Mouse (Mus musculus): ENCODE measurements around the gene Grhl1.

The Grhl1 gene

DNA sequence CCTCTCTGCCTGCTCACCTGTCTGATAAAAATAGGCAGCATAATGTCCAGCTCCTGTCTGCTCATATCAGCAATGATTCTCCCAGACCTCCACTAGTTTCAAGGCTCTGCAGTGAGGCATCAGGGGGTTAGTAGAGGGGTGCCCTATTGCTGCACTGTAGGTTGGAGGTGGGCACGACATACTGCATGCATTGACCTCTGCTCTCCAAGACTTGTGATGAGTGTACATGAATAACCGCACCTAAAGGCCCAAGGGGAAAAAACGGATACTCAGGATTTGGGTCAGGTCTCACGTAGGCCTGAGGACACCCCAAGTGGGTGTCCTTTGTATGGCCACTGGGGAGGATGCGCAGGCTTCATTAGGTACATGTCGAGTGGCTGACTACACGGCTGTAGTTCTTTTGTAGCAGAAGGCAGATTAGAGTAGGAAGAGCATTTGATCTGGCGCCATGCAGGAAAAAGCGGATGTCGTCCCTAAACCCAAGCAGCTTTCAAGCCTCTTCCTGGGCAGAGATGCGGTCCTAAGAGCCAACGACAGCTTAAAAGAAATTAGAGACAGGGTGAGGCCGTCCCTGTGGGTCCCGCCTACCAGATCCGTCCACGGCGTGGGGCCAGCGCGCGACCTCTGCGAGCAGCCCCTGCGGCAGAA lies 78.5 kb downstream of the Grhl1 start:
- DNase-seq = no peak

DNA sequence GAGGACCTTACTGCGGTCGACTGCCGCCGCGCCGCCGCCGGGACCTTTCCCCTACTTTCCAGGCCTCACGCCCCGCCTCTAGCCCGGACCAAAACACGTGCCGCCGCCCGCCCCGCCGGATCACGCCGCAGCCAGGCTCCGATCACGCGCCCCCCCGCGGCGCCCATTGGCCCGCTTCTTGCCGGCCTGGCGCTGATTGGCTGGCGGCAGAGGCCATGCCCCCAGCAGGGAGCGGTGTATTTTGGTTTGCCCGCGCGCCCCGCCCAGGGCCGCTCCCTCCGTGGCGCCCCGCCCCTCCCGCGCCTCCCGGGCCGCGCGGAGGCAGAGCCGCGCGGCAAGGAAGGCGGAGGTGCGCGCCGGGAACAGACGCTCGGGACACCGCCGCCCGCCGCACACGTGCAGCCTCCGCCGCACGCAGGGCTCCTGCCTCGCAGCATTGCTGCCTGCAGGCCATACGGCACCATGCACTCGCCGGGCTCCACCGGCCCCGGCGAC lies 79.0 kb downstream of the Grhl1 start, which contains the start of gene Klf11:
Gene Klf11 (plus strand): TSS at position 212 of the 495 bp plus-strand sequence.
- DNase-seq = peak; percentile 95

DNA sequence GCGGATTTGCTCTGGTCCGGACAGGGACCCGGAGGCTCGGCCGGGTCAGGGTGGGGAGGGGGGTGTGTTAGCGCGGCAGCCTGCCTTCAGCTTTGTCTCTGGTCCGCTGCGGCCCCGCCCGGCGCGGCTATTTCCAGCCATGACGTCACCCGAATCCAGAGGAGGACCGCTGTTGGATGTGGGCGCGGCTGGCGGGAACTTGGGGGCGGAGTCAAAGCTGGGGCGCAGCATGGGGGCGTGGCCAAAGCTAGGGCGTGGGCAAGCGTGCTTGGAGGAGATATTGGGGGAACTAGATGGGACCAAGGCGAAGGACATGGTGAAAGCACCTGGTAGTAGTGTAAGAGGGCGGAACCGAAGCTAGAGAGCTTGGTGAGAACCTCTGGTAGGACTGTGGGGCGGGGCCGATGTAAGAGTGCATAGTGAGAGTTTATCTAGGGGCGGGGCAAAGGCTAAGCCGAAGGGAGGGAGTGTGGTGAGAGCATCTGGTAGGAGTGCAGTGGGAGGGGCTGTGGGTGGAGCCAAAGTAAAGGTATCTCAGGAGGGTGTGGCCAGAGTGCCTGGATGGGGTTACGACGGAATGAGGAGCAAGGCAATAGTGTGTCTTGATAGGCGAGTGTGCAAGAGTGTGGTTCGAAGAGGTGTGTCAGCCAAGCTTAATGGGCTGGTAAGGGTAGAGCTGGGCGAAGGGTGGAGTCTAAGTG lies 79.7 kb downstream of the Grhl1 start:
- peak; percentile 92 for DNase-seq

DNA sequence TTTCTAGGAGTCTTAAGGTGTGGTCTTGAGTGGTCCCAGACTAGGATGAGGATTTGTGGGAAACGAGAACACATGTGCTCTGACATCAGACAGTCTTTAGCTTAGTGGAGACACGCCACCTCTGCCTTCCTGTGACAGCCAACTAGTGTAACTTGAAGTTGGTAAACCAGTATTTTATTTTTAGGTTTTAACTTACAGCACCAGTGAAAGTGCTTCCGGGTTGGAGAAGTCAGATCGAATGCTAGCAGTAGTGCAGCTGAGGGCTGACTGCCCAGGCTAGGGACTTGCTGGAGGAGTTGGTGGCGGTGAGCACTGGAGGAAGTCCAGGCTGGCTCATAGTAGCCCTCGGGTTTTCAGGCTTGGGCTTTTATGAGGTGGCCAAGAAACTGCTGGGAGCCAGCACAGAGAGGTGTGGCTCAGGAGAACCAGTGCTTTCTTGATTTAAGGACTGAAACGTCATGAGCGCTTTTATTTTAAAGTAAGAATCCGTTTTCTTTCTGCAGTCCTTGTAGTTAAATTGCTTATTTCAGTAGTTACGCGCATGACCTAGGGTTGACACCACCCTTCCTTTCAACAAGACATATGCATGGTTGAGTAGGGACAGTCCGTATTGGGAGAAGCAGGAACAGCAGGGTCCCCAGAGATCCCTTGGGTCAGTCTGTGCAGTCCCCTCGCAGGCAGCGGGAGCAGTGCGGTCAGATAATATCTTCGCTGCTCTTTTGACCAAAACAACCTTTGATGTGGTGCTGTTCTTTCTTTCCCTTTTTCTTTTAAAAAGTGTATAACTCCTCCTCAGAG lies 82.2 kb downstream of the Grhl1 start:
- no peak for DNase-seq

DNA sequence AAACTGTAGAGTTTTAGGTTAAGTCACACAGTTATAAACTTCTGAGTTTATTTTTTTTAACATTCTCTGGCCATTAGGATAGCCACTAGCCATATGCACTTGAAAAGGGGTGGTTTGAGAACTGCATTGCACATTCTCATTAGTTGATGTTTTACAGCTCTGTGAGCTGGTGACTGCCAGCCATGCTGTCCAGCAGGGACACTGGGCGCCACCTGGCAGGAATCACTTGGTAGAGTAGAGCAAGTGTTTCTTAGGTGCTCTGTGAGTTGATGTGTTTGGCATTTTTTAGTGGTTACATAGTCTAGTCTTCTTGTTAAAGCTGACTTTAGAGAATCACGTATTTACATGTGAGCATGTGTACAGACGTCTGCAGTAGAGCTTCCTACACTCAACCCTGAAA lies 84.4 kb downstream of the Grhl1 start:
- DNase-seq = no peak

DNA sequence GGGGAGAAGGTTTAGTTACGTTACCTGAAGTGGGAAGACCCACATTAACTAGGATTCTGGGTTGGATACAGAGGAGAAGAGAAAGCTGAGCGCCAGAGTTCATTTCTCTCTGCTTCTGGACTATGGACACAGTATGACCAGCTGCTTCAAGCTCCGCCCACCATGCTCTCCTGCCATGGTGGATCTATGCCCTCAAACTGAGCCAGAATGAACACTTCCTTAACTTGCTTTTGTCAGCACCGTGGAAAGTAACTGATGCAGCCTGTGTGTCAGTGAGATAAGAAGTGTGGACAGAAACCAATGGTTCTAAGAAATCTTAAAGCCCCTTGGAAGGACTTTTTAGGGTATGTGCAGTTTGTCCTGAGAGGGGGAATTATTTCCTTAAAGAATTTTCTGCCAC lies 86.9 kb downstream of the Grhl1 start:
- no peak for DNase-seq

DNA sequence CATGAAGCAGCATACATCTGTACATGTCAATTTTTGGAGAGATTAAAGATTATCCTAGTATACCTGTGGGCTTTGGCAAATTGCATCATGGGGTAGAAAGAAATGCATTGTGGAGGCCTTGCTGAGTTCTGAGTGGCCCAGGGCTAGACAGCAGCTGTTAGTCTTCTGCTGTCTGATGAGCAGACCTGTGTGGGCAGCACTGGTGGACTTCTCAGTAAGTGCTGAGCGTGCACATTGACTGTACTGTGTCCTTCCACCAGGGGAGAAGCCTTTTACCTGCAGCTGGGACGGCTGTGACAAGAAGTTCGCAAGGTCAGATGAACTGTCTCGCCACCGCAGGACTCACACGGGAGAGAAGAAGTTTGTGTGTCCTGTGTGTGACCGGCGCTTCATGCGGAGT lies 87.8 kb downstream of the Grhl1 start:
- no peak for DNase-seq

DNA sequence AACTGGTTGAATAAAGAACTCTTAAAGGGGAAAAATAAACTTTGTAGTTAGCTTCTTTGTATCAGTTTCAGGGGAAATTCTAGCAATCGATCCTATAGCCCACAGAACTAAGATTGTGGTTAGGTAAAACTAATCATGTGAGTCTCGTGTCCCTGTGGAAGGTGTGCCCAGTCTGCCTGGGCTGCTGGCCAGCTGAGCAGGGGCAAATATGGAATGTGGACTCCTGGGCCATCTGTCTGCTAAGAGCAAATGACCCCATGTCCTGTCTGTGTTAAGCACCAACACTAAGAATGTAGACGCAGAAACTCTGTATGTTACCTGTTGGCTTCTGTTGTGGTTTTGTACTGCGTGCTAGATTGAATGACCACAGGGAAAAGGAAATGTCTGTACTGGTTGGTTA lies 89.0 kb downstream of the Grhl1 start:
- DNase-seq = no peak

DNA sequence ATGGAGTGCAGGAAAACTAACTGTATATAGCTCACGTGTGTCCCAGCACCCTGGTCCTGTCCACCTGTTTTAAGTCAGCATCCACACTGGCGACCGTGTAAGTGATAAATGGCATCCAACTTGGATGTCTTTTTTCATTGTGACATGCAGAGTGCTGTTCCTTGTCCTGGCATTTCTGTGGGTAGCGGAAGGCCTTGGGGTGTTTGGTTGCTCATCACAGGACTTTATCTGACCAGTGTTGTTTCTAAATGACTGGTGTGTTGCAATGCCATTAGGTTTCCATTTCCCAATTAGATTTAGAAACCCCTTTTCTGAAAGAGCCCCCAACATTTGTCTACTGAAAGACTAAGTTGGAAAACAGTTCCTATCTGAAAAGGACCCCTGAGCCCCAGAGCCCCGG lies 90.0 kb downstream of the Grhl1 start:
- no peak for DNase-seq
